Mouse (Mus musculus) adrenal gland, postnatal 25 days (tissue): ENCODE results near the gene Slc39a7. TPM values are rescaled to one million over a fixed set of nuclear protein-coding genes. Genes with fewer than 3 reads are reported as not detected.

Experiments used
- DNase-seq: peaks from one replicate; pipeline ENCODE4 v3.0.0; 2021; ENCODE audit warnings: mixed read lengths
- long read RNA-seq: library from polyadenylated mRNA; stranded (forward); transcript quantifications from one replicate; pipeline ENCODE4 v2.0.0, GENCODE M21; 2021
- total RNA-seq: library from RNA; stranded (reverse); gene quantifications from 2 replicates; pipeline ENCODE4 v1.2.3, GENCODE M21; 2021

Slc39a7 gene
- total RNA-seq: 149 and 162 TPM in 2 replicates
- long read RNA-seq, transcript Slc39a7-204 (6 exons, 2,433 nt): minor isoform, 19 of 415 reads
- long read RNA-seq, transcript Slc39a7-203 (8 exons, 1,550 nt): minor isoform, 71 of 415 reads
- long read RNA-seq, transcript Slc39a7-201 (7 exons, 2,320 nt): major isoform, 298 of 415 reads
- long read RNA-seq, partial matches to known transcripts: 27 of 415 reads
- long read RNA-seq, other reads (novel, unspliced or antisense): 0 of 415 reads

GRCm38 (mm10) chr17:34031465-34032173, at the start of gene Slc39a7, which contains the start of gene Rxrb:
Gene Slc39a7, minus strand, starts transcription at chr17:34031682.
Gene Rxrb, plus strand, starts transcription at chr17:34031812.
- DNase-seq: peak; percentile 100

GRCm38 (mm10) chr17:34079621-34080020, 48.1 kb upstream of the Slc39a7 start:
- DNase-seq: no peak

- no peak for DNase-seq
Observed at GRCm38 (mm10) chr17:34079002-34079401, 47.5 kb upstream of the Slc39a7 start.

- DNase-seq: no peak
Observed at GRCm38 (mm10) chr17:34078148-34078547, 46.7 kb upstream of the Slc39a7 start.

- peak; percentile 72 for DNase-seq
Observed at GRCm38 (mm10) chr17:34077549-34077948, 46.1 kb upstream of the Slc39a7 start.

- DNase-seq: peak; percentile 61
Observed at GRCm38 (mm10) chr17:34075271-34075670, 43.8 kb upstream of the Slc39a7 start.

GRCm38 (mm10) chr17:34072091-34072490, 40.6 kb upstream of the Slc39a7 start:
- no peak for DNase-seq

GRCm38 (mm10) chr17:34068864-34069263, 37.4 kb upstream of the Slc39a7 start:
- DNase-seq: no peak

GRCm38 (mm10) chr17:34057224-34057623, 25.7 kb upstream of the Slc39a7 start:
- DNase-seq: no peak

GRCm38 (mm10) chr17:34047404-34048050, 16.0 kb upstream of the Slc39a7 start:
- DNase-seq: no peak

GRCm38 (mm10) chr17:34045941-34046340, 14.5 kb upstream of the Slc39a7 start:
- no peak for DNase-seq

- peak; percentile 51 for DNase-seq
Observed at GRCm38 (mm10) chr17:34039562-34040450, 8.3 kb upstream of the Slc39a7 start.

GRCm38 (mm10) chr17:34038878-34039561, 7.5 kb upstream of the Slc39a7 start, which contains the start of gene Col11a2:
Gene Col11a2, plus strand, starts transcription at chr17:34039437.
- DNase-seq: no peak

- DNase-seq: no peak
Observed at GRCm38 (mm10) chr17:34038440-34038839, 7.0 kb upstream of the Slc39a7 start.

GRCm38 (mm10) chr17:34037241-34037640, 5.8 kb upstream of the Slc39a7 start:
- DNase-seq: no peak

GRCm38 (mm10) chr17:34036647-34037046, 5.2 kb upstream of the Slc39a7 start:
- DNase-seq: no peak

- no peak for DNase-seq
Observed at GRCm38 (mm10) chr17:34035517-34035916, 4.0 kb upstream of the Slc39a7 start.

- peak; percentile 59 for DNase-seq
Observed at GRCm38 (mm10) chr17:34034064-34034463, 2.6 kb upstream of the Slc39a7 start.

- DNase-seq: no peak
Observed at GRCm38 (mm10) chr17:34033441-34033840, 2.0 kb upstream of the Slc39a7 start.

GRCm38 (mm10) chr17:34032806-34033205, 1.3 kb upstream of the Slc39a7 start:
- DNase-seq: no peak

- peak; percentile 77 for DNase-seq
Observed at GRCm38 (mm10) chr17:34032174-34032632, 721 bp upstream of the Slc39a7 start.
